Mouse (Mus musculus): ENCODE measurements around the gene Slc39a8. TPM values are rescaled to one million over a fixed set of nuclear protein-coding genes. Genes with fewer than 3 reads are reported as not detected.

Gene Slc39a8
- polyA plus RNA-seq, 1 experiment from 2014 or later = 9.0 TPM

DNA sequence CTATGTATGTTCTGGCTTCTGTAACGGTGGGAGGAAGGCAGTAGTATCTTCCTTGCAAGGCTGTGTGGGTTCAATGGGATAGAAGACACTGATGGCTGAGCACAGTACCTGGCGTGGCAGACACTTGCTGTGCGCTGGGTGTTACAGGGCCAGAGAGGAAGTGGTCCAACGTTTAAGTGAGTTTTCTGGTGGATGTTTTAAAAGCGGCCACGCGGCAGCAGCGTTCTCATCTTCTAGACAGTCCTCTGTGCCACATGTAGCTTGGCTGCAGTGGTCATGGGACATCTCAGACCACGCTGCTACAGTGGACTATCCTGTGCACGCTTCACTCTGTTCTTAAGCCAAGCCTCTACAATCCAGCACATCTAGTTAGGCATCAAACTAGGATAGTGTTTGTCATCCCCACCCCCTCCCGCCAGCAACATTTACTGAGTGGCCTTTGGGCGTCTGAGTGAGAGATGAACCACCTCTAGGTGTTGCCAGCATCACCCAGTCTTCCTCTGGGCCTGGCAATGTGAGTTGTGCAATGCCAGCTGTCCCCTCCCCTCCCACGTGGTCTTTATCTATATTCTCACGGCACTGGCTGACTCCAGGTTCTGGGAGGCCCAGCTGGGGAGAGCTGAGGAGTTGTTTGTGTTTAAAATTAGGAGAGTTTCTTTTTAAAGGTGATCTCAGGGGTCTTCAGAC lies 29.4 kb downstream of the Slc39a8 start:
- Histone ChIP-seq H3K9me3 (ENCODE audit: control insufficient read depth, low read length) (no peaks in the 10 kb centered on the region), H3K9ac (ENCODE audit: low read length) (no peak overlapping the region), H3K4me1 (ENCODE audit: control insufficient read depth, insufficient read depth, low read length) (no peaks in the 10 kb centered on the region), H3K4me3 (ENCODE audit: low read depth, low read length) (no peak overlapping the region), H3K27me3 (ENCODE audit: control insufficient read depth, insufficient read depth, low read length) (no peaks in the 10 kb centered on the region), H3K4me2 (ENCODE audit: low read depth, severe bottlenecking) (no peak overlapping the region), H3K36me3 (ENCODE audit: control insufficient read depth, insufficient read depth, low read length) (no peaks in the 10 kb centered on the region), H3K27ac (replicated peaks; ENCODE audit: low read depth, low read length) (no peak overlapping the region)
- WGBS = 75% methylated on average over 14 of the region's 14 CpGs
- DNase-seq (ENCODE audit: low spot score) (no peak), ATAC-seq (ENCODE audit: insufficient number of reproducible peaks, low FRiP score, low TSS enrichment, low read depth) (no peak)

DNA sequence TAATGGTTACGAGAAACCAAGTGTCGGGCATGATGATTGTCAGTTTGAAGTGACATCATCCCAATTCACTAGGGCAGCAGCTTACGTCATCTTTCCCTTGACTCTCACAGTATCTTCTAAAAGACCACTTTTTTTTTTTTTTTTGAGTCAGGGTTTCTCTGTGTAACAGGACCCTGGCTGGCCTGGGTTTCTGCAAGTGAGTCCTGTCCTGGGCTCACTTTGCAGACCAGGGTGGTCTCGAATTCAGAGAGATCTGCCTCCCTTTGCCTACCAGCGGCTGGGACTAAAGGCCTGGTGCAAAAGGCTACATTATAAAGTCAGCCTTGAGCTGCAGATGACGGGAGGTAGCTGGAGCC lies 29.9 kb downstream of the Slc39a8 start:
- no peak for DNase-seq (ENCODE audit: low spot score)
- WGBS = 67% methylated on average over 6 of the region's 6 CpGs
- no peaks in the 10 kb centered on the region for H3K27me3 ChIP-seq (ENCODE audit: control insufficient read depth, insufficient read depth, low read length)
- no peaks in the 10 kb centered on the region for H3K4me1 ChIP-seq (ENCODE audit: control insufficient read depth, insufficient read depth, low read length)
- H3K4me3 ChIP-seq (ENCODE audit: low read depth, low read length) = no peak overlapping the region
- H3K4me2 ChIP-seq (ENCODE audit: low read depth, severe bottlenecking) = no peak overlapping the region
- H3K9ac ChIP-seq (ENCODE audit: low read length) = no peak overlapping the region
- no peaks in the 10 kb centered on the region for H3K36me3 ChIP-seq (ENCODE audit: control insufficient read depth, insufficient read depth, low read length)
- ATAC-seq (ENCODE audit: insufficient number of reproducible peaks, low FRiP score, low TSS enrichment, low read depth) = peak; percentile 54; the same call in 1 of the 2 replicates
- H3K27ac ChIP-seq (replicated peaks; ENCODE audit: low read depth, low read length) = no peak overlapping the region
- no peaks in the 10 kb centered on the region for H3K9me3 ChIP-seq (ENCODE audit: control insufficient read depth, low read length)

DNA sequence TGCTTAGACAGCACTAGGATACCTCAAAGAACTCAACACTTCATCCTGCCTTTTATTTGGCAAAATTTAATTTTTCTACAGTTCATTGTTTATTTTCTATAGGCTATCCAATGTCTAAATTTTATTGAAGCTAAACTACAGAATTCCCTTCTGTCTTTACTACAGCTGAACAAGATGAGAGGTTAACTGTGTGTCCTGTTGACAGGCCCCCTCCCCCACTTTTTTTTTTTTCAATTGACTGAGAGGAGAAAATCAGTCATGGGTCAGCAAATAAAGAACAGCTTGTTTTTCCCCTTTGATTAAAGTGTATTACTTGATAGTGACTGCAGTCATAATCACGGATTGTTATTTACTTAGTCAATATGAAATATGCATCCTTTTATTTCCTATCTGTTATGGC lies 31.2 kb downstream of the Slc39a8 start:
- no peak overlapping the region for H3K9ac ChIP-seq (ENCODE audit: low read length)
- no peaks in the 10 kb centered on the region for H3K27me3 ChIP-seq (ENCODE audit: control insufficient read depth, insufficient read depth, low read length)
- H3K4me1 ChIP-seq (ENCODE audit: control insufficient read depth, insufficient read depth, low read length) = no peaks in the 10 kb centered on the region
- WGBS = 81% methylated on average over 1 of the region's 1 CpGs
- DNase-seq (ENCODE audit: low spot score) (no peak), ATAC-seq (ENCODE audit: insufficient number of reproducible peaks, low FRiP score, low TSS enrichment, low read depth) (no peak)
- no peak overlapping the region for H3K4me3 ChIP-seq (ENCODE audit: low read depth, low read length)
- no peak overlapping the region for H3K4me2 ChIP-seq (ENCODE audit: low read depth, severe bottlenecking)
- H3K27ac ChIP-seq (replicated peaks; ENCODE audit: low read depth, low read length) = no peak overlapping the region
- H3K36me3 ChIP-seq (ENCODE audit: control insufficient read depth, insufficient read depth, low read length) = no peaks in the 10 kb centered on the region
- no peaks in the 10 kb centered on the region for H3K9me3 ChIP-seq (ENCODE audit: control insufficient read depth, low read length)

DNA sequence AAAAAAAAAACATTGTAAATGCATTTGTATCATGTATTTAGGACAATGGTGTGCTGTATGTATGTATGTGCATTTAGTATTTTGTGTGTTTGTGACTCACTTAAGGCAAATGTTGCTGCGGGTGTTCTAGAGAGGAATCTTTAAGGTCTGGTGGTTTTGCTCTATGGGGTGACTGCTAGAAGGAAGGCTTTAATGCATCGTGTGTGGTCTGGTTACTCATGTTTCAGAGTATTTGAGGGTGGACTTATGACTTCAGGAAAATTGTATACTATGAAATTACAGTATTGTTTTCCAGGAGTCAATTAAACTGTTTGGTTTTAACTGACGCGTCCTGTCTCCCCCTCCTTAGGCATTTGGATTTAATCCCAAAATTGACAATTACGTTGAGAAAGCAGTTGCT lies 32.1 kb downstream of the Slc39a8 start:
- DNase-seq (ENCODE audit: low spot score) (no peak), ATAC-seq (ENCODE audit: insufficient number of reproducible peaks, low FRiP score, low TSS enrichment, low read depth) (no peak)
- Histone ChIP-seq H3K27ac (replicated peaks; ENCODE audit: low read depth, low read length) (no peak overlapping the region), H3K9me3 (ENCODE audit: control insufficient read depth, low read length) (no peaks in the 10 kb centered on the region), H3K4me2 (ENCODE audit: low read depth, severe bottlenecking) (no peak overlapping the region), H3K27me3 (ENCODE audit: control insufficient read depth, insufficient read depth, low read length) (no peaks in the 10 kb centered on the region), H3K4me1 (ENCODE audit: control insufficient read depth, insufficient read depth, low read length) (no peaks in the 10 kb centered on the region), H3K4me3 (ENCODE audit: low read depth, low read length) (no peak overlapping the region), H3K36me3 (ENCODE audit: control insufficient read depth, insufficient read depth, low read length) (no peaks in the 10 kb centered on the region), H3K9ac (ENCODE audit: low read length) (no peak overlapping the region)
- 71% methylated on average over 5 of the region's 5 CpGs for WGBS

DNA sequence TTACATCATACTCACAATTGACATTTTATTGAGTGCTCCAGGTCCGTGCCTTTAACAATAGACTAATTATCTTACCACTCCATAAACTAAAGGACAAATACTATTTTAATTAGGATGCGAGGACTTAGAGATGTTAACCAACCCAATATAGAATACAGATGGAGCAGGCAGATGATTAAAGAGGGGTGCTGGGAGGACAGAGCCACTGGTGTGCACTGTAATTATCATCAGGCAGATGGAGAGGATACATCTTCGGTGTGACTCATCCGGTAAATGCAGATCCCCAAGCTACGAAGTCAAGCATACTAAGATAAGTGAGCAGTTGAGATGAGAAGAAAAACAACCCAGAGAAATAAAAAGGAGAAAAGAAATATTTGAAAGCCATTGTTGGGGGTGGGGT lies 34.4 kb downstream of the Slc39a8 start:
- Histone ChIP-seq H3K4me2 (ENCODE audit: low read depth, severe bottlenecking) (no peak overlapping the region), H3K9ac (ENCODE audit: low read length) (no peak overlapping the region), H3K4me3 (ENCODE audit: low read depth, low read length) (no peak overlapping the region), H3K27ac (replicated peaks; ENCODE audit: low read depth, low read length) (no peak overlapping the region), H3K4me1 (ENCODE audit: control insufficient read depth, insufficient read depth, low read length) (no peaks in the 10 kb centered on the region), H3K27me3 (ENCODE audit: control insufficient read depth, insufficient read depth, low read length) (no peaks in the 10 kb centered on the region), H3K36me3 (ENCODE audit: control insufficient read depth, insufficient read depth, low read length) (no peaks in the 10 kb centered on the region), H3K9me3 (ENCODE audit: control insufficient read depth, low read length) (no peaks in the 10 kb centered on the region)
- DNase-seq (ENCODE audit: low spot score) (no peak), ATAC-seq (ENCODE audit: insufficient number of reproducible peaks, low FRiP score, low TSS enrichment, low read depth) (no peak)
- 87% methylated on average over 5 of the region's 5 CpGs for WGBS

DNA sequence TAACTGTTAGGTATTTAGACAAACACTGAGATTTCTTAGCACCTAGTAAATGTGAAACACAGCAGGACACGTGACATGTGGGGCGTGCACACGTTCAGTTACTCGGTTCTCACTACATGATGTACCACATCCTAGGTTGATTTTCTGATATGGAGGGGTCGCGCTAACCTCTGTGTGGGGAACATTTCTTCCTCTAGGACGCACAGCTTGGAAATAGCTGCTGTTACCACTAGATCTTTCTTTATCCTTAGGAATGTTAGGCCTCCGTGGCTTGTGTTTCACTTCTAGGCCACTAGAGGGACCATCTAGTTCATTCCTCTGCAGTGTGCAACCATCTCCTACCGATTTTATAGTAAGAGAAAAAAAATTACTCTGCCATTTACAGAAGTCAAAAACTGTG lies 37.7 kb downstream of the Slc39a8 start:
- Histone ChIP-seq H3K36me3 (ENCODE audit: control insufficient read depth, insufficient read depth, low read length) (no peaks in the 10 kb centered on the region), H3K4me3 (ENCODE audit: low read depth, low read length) (no peak overlapping the region), H3K9me3 (ENCODE audit: control insufficient read depth, low read length) (no peaks in the 10 kb centered on the region), H3K4me2 (ENCODE audit: low read depth, severe bottlenecking) (no peak overlapping the region), H3K27me3 (ENCODE audit: control insufficient read depth, insufficient read depth, low read length) (no peaks in the 10 kb centered on the region), H3K4me1 (ENCODE audit: control insufficient read depth, insufficient read depth, low read length) (no peaks in the 10 kb centered on the region), H3K9ac (ENCODE audit: low read length) (no peak overlapping the region), H3K27ac (replicated peaks; ENCODE audit: low read depth, low read length) (no peak overlapping the region)
- ATAC-seq (ENCODE audit: insufficient number of reproducible peaks, low FRiP score, low TSS enrichment, low read depth) (0 out of 2 replicates have a peak, but pooled peaks have one; percentile 31), DNase-seq (ENCODE audit: low spot score) (peak; percentile 43)
- WGBS = 49% methylated on average over 9 of the region's 9 CpGs

DNA sequence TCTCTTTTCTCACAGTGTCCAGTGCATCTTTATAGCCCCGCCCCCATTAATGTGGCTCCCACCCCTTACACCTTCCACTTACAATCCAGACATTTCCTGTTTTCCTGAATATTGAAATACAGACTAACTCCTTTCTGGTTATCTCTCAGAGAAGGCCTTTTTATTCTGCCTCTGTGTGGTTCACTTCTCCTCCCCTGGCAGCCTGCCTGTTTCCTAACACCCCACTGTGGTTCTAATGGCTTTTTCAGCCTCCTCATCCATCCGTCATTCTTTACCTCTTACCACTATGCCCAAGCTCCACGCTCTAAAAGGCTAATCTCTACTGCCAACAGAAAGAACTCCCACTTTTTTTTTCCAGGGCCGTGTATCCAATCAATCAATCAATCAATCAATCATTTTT lies 44.0 kb downstream of the Slc39a8 start:
- no peaks in the 10 kb centered on the region for H3K36me3 ChIP-seq (ENCODE audit: control insufficient read depth, insufficient read depth, low read length)
- DNase-seq (ENCODE audit: low spot score) = no peak
- H3K4me2 ChIP-seq (ENCODE audit: low read depth, severe bottlenecking) = no peak overlapping the region
- H3K4me1 ChIP-seq (ENCODE audit: control insufficient read depth, insufficient read depth, low read length) = no peaks in the 10 kb centered on the region
- H3K27me3 ChIP-seq (ENCODE audit: control insufficient read depth, insufficient read depth, low read length) = no peaks in the 10 kb centered on the region
- no peaks in the 10 kb centered on the region for H3K9me3 ChIP-seq (ENCODE audit: control insufficient read depth, low read length)
- H3K4me3 ChIP-seq (ENCODE audit: low read depth, low read length) = no peak overlapping the region
- 71% methylated on average over 4 of the region's 4 CpGs for WGBS
- no peak for ATAC-seq (ENCODE audit: insufficient number of reproducible peaks, low FRiP score, low TSS enrichment, low read depth)
- no peak overlapping the region for H3K9ac ChIP-seq (ENCODE audit: low read length)
- H3K27ac ChIP-seq (replicated peaks; ENCODE audit: low read depth, low read length) = no peak overlapping the region

DNA sequence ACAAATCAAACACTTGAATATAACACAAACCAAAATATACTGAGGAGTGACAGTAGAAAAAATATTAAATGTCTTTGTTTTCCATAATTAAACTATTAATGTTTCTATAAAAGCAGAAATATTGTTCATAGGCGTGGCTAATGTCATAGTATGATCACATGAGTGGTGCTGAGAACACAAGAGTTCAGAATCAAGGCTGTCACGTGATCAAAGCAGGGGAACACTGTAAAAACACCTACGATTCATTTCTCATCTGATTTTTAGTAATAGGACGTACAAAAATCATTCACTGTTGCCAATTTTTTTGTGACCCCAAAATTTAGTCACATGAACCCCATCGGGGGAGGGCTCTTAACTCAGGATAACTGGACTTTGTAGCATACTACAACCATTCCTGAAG lies 47.2 kb downstream of the Slc39a8 start:
- ATAC-seq (ENCODE audit: insufficient number of reproducible peaks, low FRiP score, low TSS enrichment, low read depth) = no peak
- Histone ChIP-seq H3K9me3 (ENCODE audit: control insufficient read depth, low read length) (no peaks in the 10 kb centered on the region), H3K4me2 (ENCODE audit: low read depth, severe bottlenecking) (no peak overlapping the region), H3K4me3 (ENCODE audit: low read depth, low read length) (no peak overlapping the region), H3K9ac (ENCODE audit: low read length) (no peak overlapping the region), H3K4me1 (ENCODE audit: control insufficient read depth, insufficient read depth, low read length) (no peaks in the 10 kb centered on the region), H3K36me3 (ENCODE audit: control insufficient read depth, insufficient read depth, low read length) (no peaks in the 10 kb centered on the region), H3K27ac (replicated peaks; ENCODE audit: low read depth, low read length) (no peak overlapping the region), H3K27me3 (ENCODE audit: control insufficient read depth, insufficient read depth, low read length) (no peaks in the 10 kb centered on the region)
- WGBS = 90% methylated on average over 5 of the region's 5 CpGs
- DNase-seq (ENCODE audit: low spot score) = no peak

DNA sequence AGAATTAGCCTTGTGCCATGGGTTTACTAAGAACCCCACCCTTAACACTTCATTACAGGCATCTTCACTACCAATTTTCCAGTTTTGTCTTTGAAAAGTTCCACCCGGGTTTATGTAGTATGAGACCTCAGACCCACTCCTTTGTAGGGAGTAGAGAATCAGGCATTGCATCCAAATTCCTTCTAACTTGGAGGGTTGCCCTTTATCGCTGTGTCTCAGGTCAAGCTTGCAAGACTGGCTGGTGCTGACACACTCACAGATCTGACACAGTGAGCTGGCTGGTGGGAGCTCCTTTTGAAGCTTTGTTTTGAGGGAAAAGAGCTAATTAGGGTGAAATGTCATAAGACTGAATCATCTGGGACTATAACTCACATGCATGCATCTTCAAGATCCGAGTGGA lies 48.5 kb downstream of the Slc39a8 start:
- DNase-seq (ENCODE audit: low spot score) (no peak), ATAC-seq (ENCODE audit: insufficient number of reproducible peaks, low FRiP score, low TSS enrichment, low read depth) (no peak)
- H3K27me3 ChIP-seq (ENCODE audit: control insufficient read depth, insufficient read depth, low read length) = no peaks in the 10 kb centered on the region
- 74% methylated on average over 3 of the region's 3 CpGs for WGBS
- H3K4me1 ChIP-seq (ENCODE audit: control insufficient read depth, insufficient read depth, low read length) = no peaks in the 10 kb centered on the region
- H3K36me3 ChIP-seq (ENCODE audit: control insufficient read depth, insufficient read depth, low read length) = no peaks in the 10 kb centered on the region
- H3K4me3 ChIP-seq (ENCODE audit: low read depth, low read length) = no peak overlapping the region
- no peak overlapping the region for H3K9ac ChIP-seq (ENCODE audit: low read length)
- H3K27ac ChIP-seq (replicated peaks; ENCODE audit: low read depth, low read length) = no peak overlapping the region
- no peaks in the 10 kb centered on the region for H3K9me3 ChIP-seq (ENCODE audit: control insufficient read depth, low read length)
- H3K4me2 ChIP-seq (ENCODE audit: low read depth, severe bottlenecking) = no peak overlapping the region
